Mouse (Mus musculus): ENCODE measurements around the gene Tnxb. TPM values are rescaled to one million over a fixed set of nuclear protein-coding genes. Genes with fewer than 3 reads are reported as not detected.

The Tnxb gene
- polyA plus RNA-seq, 1 experiment from 2014 or later: 1.4 TPM

- Histone ChIP-seq H3K36me3 (peaks cover 58% of the 10 kb centered on the region), H3K9me3 (no peaks in the 10 kb centered on the region), H3K4me2 (no peak overlapping the region), H3K4me1 (peaks cover 33% of the 10 kb centered on the region), H3K27ac (replicated peaks) (no peak overlapping the region), H3K4me3 (no peak overlapping the region), H3K9ac (no peak overlapping the region), H3K27me3 (replicated peaks) (peaks cover 5% of the 10 kb centered on the region; the same call in 1 of the 2 replicates)
- no peak for ATAC-seq (ENCODE audit: extremely low read depth, insufficient number of reproducible peaks, low FRiP score, low TSS enrichment)
- WGBS: 86% methylated on average over 8 of the region's 8 CpGs
These were observed 17.4 kb upstream of the Tnxb start for GRCm38 (mm10) chr17:34652985-34653384.

- Histone ChIP-seq H3K4me3 (no peak overlapping the region), H3K9me3 (no peaks in the 10 kb centered on the region), H3K27me3 (replicated peaks) (peaks cover 13% of the 10 kb centered on the region), H3K4me1 (peaks cover 28% of the 10 kb centered on the region), H3K4me2 (no peak overlapping the region), H3K9ac (no peak overlapping the region), H3K27ac (replicated peaks) (no peak overlapping the region), H3K36me3 (peaks cover 53% of the 10 kb centered on the region)
- ATAC-seq (ENCODE audit: extremely low read depth, insufficient number of reproducible peaks, low FRiP score, low TSS enrichment): no peak
- WGBS: 62% methylated on average over 9 of the region's 9 CpGs
These were observed 16.5 kb upstream of the Tnxb start for GRCm38 (mm10) chr17:34653746-34654285.

DNA sequence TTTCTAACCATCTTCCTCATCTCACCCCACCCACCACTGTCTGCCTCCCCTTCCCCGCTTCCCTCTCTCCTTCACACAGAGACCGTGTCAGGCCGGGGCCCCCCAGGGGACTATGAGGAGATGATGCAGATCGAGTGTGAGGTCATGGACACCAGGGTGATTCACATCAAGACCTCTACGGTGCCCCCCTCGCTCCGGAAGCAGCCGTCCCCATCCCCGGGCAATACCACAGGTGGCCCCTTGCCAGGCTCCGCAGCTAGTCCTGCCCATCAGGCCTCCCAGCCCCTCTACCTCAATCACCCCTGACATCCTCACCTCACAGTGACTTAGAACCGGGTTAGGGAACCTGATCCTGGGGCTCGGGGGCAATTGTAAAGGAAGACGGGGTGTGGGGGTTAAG, 15.9 kb upstream of the Tnxb start:
- no peak for ATAC-seq (ENCODE audit: extremely low read depth, insufficient number of reproducible peaks, low FRiP score, low TSS enrichment)
- 91% methylated on average over 13 of the region's 13 CpGs for WGBS
- peak overlapping the region; percentile 66 for H3K27ac ChIP-seq (replicated peaks)

DNA sequence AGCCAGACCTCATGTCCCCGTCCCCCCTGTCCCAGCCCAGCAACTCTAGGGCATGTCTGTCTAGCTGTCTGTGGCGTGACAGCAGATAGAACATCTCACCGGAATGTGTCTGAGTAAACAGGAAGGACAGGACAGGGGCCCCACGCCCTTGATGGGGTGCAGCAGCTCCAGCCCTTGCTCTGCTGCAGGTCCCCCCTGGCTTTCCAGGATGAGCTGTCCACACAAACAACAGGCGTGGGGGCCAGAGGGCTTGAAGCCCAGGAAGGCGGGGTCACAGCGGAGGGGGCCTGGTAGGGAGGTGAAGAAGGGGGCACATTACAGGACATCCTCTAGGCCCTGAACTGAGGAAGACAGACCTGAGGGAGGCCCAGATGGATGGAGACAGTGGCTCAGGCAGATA, 15.2 kb upstream of the Tnxb start:
- H3K27me3 ChIP-seq (replicated peaks): peaks cover 26% of the 10 kb centered on the region
- no peak overlapping the region for H3K4me3 ChIP-seq
- H3K4me1 ChIP-seq: peaks cover 40% of the 10 kb centered on the region
- no peak overlapping the region for H3K4me2 ChIP-seq
- WGBS: 49% methylated on average over 7 of the region's 7 CpGs
- peak overlapping the region; percentile 58 for H3K9ac ChIP-seq
- H3K27ac ChIP-seq (replicated peaks): peak overlapping the region; percentile 66
- no peak for ATAC-seq (ENCODE audit: extremely low read depth, insufficient number of reproducible peaks, low FRiP score, low TSS enrichment)
- H3K9me3 ChIP-seq: no peaks in the 10 kb centered on the region
- H3K36me3 ChIP-seq: peaks cover 40% of the 10 kb centered on the region

More for the DNA sequence above, 15.9 kb upstream of the Tnxb start:
- H3K4me1 ChIP-seq: peaks cover 33% of the 10 kb centered on the region
- H3K27me3 ChIP-seq (replicated peaks): peaks cover 18% of the 10 kb centered on the region
- no peak overlapping the region for H3K4me2 ChIP-seq
- no peak overlapping the region for H3K4me3 ChIP-seq
- no peaks in the 10 kb centered on the region for H3K9me3 ChIP-seq
- H3K36me3 ChIP-seq: peaks cover 47% of the 10 kb centered on the region
- 0 out of 2 replicates have a peak overlapping the region, but pooled peaks have one; percentile 24 for H3K9ac ChIP-seq

- H3K36me3 ChIP-seq: peaks cover 35% of the 10 kb centered on the region
- no peak overlapping the region for H3K4me2 ChIP-seq
- peak overlapping the region; percentile 66 for H3K27ac ChIP-seq (replicated peaks)
- H3K9ac ChIP-seq: peak overlapping the region; percentile 58
- WGBS: 19% methylated on average over 4 of the region's 4 CpGs
- H3K9me3 ChIP-seq: no peaks in the 10 kb centered on the region
- H3K4me3 ChIP-seq: no peak overlapping the region
- H3K4me1 ChIP-seq: peaks cover 44% of the 10 kb centered on the region
- H3K27me3 ChIP-seq (replicated peaks): peaks cover 30% of the 10 kb centered on the region
- ATAC-seq (ENCODE audit: extremely low read depth, insufficient number of reproducible peaks, low FRiP score, low TSS enrichment): peak; percentile 61; the same call in 1 of the 2 replicates
These were observed 14.7 kb upstream of the Tnxb start for GRCm38 (mm10) chr17:34655581-34655991.

DNA sequence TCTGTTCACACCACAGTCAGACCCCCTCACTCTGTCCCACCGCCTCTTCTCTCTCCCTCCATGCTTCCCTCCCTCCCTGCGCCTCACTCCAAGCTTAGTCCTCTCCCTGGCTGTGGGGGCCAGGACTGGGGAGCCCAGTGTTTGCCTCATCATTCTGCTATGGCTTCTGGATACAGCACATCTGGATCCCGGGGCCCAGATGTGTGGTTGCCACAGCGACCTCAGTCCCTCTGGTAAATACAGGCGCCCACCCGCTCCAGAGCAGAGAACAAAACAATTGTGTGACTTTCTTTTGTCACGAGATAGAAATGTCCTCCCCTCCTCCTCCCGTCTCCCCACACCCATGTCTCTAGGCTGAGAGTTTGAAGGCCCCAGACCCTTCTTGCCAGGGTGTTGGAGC, 13.7 kb upstream of the Tnxb start:
- no peaks in the 10 kb centered on the region for H3K9me3 ChIP-seq
- WGBS: 52% methylated on average over 8 of the region's 8 CpGs
- peaks cover 26% of the 10 kb centered on the region for H3K36me3 ChIP-seq
- H3K4me1 ChIP-seq: peaks cover 55% of the 10 kb centered on the region
- H3K4me2 ChIP-seq: no peak overlapping the region
- H3K27me3 ChIP-seq (replicated peaks): peaks cover 41% of the 10 kb centered on the region
- ATAC-seq (ENCODE audit: extremely low read depth, insufficient number of reproducible peaks, low FRiP score, low TSS enrichment): no peak
- no peak overlapping the region for H3K27ac ChIP-seq (replicated peaks)
- H3K4me3 ChIP-seq: no peak overlapping the region
- no peak overlapping the region for H3K9ac ChIP-seq

GRCm38 (mm10) chr17:34657271-34657670, 13.1 kb upstream of the Tnxb start:
- H3K36me3 ChIP-seq: peaks cover 20% of the 10 kb centered on the region
- H3K9me3 ChIP-seq: no peaks in the 10 kb centered on the region
- H3K4me3 ChIP-seq: no peak overlapping the region
- no peak overlapping the region for H3K4me2 ChIP-seq
- WGBS: 25% methylated on average over 2 of the region's 2 CpGs
- peaks cover 42% of the 10 kb centered on the region for H3K27me3 ChIP-seq (replicated peaks)
- H3K4me1 ChIP-seq: peaks cover 56% of the 10 kb centered on the region
- H3K9ac ChIP-seq: no peak overlapping the region
- no peak for ATAC-seq (ENCODE audit: extremely low read depth, insufficient number of reproducible peaks, low FRiP score, low TSS enrichment)
- no peak overlapping the region for H3K27ac ChIP-seq (replicated peaks)

DNA sequence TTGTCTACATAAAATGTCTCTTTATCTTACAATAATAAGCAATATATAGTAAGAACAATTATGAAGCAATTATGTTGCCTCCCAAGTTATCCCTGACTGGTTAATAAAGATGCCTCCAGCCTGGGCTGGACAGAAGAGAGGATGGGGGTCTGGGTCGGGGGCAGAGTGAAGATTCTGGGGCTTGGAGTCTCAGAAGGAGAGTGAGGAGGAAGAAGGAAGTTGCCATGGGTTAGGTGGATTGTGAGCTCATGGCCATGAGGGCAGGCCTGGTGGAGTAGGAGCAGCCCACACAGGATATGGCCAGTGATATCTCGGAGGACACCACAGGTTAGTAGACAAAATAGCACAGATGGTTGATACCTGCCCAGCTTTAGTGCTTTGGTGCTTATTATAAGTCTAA, 12.2 kb upstream of the Tnxb start:
- peaks cover 56% of the 10 kb centered on the region for H3K4me1 ChIP-seq
- ATAC-seq (ENCODE audit: extremely low read depth, insufficient number of reproducible peaks, low FRiP score, low TSS enrichment): no peak
- H3K27ac ChIP-seq (replicated peaks): no peak overlapping the region

DNA sequence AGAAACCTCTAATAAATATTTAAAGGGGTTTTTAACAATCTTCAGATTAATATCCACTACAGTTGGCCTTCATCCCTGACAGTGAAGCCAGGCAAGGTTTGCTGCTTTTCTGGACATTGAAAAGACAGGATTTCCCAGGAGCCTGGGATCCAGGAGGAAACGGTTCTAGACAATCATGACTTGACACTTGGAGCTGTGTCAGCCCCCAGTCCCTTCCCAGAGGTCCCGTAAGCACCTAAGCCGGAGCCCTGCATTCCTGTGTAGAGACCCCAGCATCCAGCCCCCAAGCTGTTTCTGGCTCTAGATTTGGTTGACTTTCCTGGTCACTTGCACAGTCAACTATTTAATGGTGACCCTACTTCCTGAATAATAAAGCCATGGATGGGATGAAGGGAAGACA, 11.7 kb upstream of the Tnxb start:
- no peak overlapping the region for H3K27ac ChIP-seq (replicated peaks)
- H3K4me3 ChIP-seq: no peak overlapping the region
- peaks cover 50% of the 10 kb centered on the region for H3K27me3 ChIP-seq (replicated peaks)
- ATAC-seq (ENCODE audit: extremely low read depth, insufficient number of reproducible peaks, low FRiP score, low TSS enrichment): no peak
- H3K9me3 ChIP-seq: no peaks in the 10 kb centered on the region
- WGBS: 68% methylated on average over 3 of the region's 3 CpGs
- no peak overlapping the region for H3K4me2 ChIP-seq
- H3K4me1 ChIP-seq: peaks cover 56% of the 10 kb centered on the region
- no peak overlapping the region for H3K9ac ChIP-seq
- peaks cover 7% of the 10 kb centered on the region for H3K36me3 ChIP-seq

More for the DNA sequence above, 12.2 kb upstream of the Tnxb start:
- Histone ChIP-seq H3K9ac (no peak overlapping the region), H3K27me3 (replicated peaks) (peaks cover 46% of the 10 kb centered on the region), H3K9me3 (no peaks in the 10 kb centered on the region), H3K4me3 (no peak overlapping the region), H3K36me3 (peaks cover 11% of the 10 kb centered on the region), H3K4me2 (no peak overlapping the region)
- 56% methylated on average over 2 of the region's 2 CpGs for WGBS

- no peak overlapping the region for H3K4me3 ChIP-seq
- peaks cover 55% of the 10 kb centered on the region for H3K4me1 ChIP-seq
- 41% methylated on average over 12 of the region's 12 CpGs for WGBS
- peak overlapping the region; percentile 13; the same call in 1 of the 2 replicates for H3K4me2 ChIP-seq
- ATAC-seq (ENCODE audit: extremely low read depth, insufficient number of reproducible peaks, low FRiP score, low TSS enrichment): no peak
- H3K9ac ChIP-seq: no peak overlapping the region
- H3K9me3 ChIP-seq: no peaks in the 10 kb centered on the region
- H3K27me3 ChIP-seq (replicated peaks): peaks cover 58% of the 10 kb centered on the region
- 0 out of 2 replicates have a peak, but pooled peaks cover 3% of the 10 kb centered on the region for H3K36me3 ChIP-seq
- 0 out of 2 replicates have a peak overlapping the region, but pooled peaks have one; percentile 28 for H3K27ac ChIP-seq (replicated peaks)
These were observed 11.0 kb upstream of the Tnxb start for GRCm38 (mm10) chr17:34659181-34659896.

DNA sequence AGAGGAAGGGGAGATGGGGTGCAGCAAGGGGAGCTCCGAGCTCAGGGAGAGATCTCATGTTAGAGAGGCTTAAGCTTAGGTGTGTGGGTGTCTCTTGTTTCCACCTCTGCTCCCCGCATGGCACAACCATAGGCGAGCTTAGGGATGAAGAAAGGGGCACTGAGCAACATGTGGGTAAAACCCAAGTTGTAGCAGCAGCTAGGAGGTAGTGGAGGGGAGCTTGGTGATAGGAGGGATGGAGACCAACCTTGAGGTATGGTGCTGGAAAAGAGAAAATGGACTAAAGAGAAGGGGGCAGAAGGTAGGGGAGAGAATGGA, 10.5 kb upstream of the Tnxb start:
- WGBS: 56% methylated on average over 3 of the region's 3 CpGs
- no peak overlapping the region for H3K9ac ChIP-seq
- H3K4me3 ChIP-seq: no peak overlapping the region
- peaks cover 63% of the 10 kb centered on the region for H3K27me3 ChIP-seq (replicated peaks)
- no peaks in the 10 kb centered on the region for H3K36me3 ChIP-seq
- no peaks in the 10 kb centered on the region for H3K9me3 ChIP-seq
- ATAC-seq (ENCODE audit: extremely low read depth, insufficient number of reproducible peaks, low FRiP score, low TSS enrichment): no peak
- H3K4me1 ChIP-seq: peaks cover 49% of the 10 kb centered on the region
- H3K4me2 ChIP-seq: peak overlapping the region; percentile 13; the same call in 1 of the 2 replicates
- H3K27ac ChIP-seq (replicated peaks): 0 out of 2 replicates have a peak overlapping the region, but pooled peaks have one; percentile 28
